Mouse (Mus musculus) limb, embryonic 14.5 days (tissue): ENCODE measurements at regions not wholly inside any gene's neighbourhood (a gene's known extent, or its start where the extent isn't known, plus 50 kb on each side); places are given as distances from the start of the nearest gene placed in this dataset.

Experiments
- ATAC-seq: fragments of 200-750 bp; cut with Nextera tagmentation; 2 replicates; pipeline ENCODE4 v1.8.0; 2017; ENCODE audit warnings: low read depth, moderate number of reproducible peaks, moderate TSS enrichment; ENCODE audit not compliant: low FRiP score
- DNase-seq: peaks from one replicate; pipeline ENCODE4 v3.0.0-alpha.2; 2015; ENCODE audit warnings: low spot score
- H3K27ac ChIP-seq: fragments of 300-500 bp; sonication (generic); replicated peaks from 2 replicates; pipeline ENCODE4 v1.5.1; 2014; ENCODE audit warnings: low read depth, mild to moderate bottlenecking, low read length, moderate library complexity, mixed read lengths
- H3K27me3 ChIP-seq: fragments of 300-500 bp; sonication (generic); 2 replicates; pipeline ENCODE4 v1.6.1; 2014; ENCODE audit warnings: low read length, mixed read lengths; ENCODE audit not compliant: control insufficient read depth, insufficient read depth
- H3K36me3 ChIP-seq: fragments of 300-500 bp; sonication (generic); 2 replicates; pipeline ENCODE4 v1.6.1; 2014; ENCODE audit warnings: mild to moderate bottlenecking, low read length, moderate library complexity, mixed read lengths; ENCODE audit not compliant: control insufficient read depth, insufficient read depth
- H3K4me1 ChIP-seq: fragments of 300-500 bp; sonication (generic); 2 replicates; pipeline ENCODE4 v1.6.1; 2014; ENCODE audit warnings: antibody characterized with exemption, low read length, mixed read lengths; ENCODE audit not compliant: control insufficient read depth, insufficient read depth
- H3K4me2 ChIP-seq: fragments of 300-500 bp; sonication (generic); replicated peaks from 2 replicates; pipeline ENCODE4 v1.6.1; 2014; ENCODE audit warnings: low read depth, mild to moderate bottlenecking, low read length, moderate library complexity; ENCODE audit not compliant: severe bottlenecking
- H3K4me3 ChIP-seq: fragments of 300-500 bp; sonication (generic); replicated peaks from 2 replicates; pipeline ENCODE4 v1.5.1; 2014; ENCODE audit warnings: low read length
- H3K9ac ChIP-seq: fragments of 300-500 bp; sonication (generic); 2 replicates; pipeline ENCODE4 v1.6.1; 2014; ENCODE audit warnings: mild to moderate bottlenecking, low read depth, low read length, moderate library complexity; ENCODE audit not compliant: severe bottlenecking
- H3K9me3 ChIP-seq: fragments of 300-500 bp; sonication (generic); 2 replicates; pipeline ENCODE4 v1.6.1; 2016; ENCODE audit warnings: low read length; ENCODE audit not compliant: control insufficient read depth
- POLR2A ChIP-seq: fragments of 200-500 bp; IDR thresholded peaks from 2 replicates; pipeline ENCODE4 v1.8.0; 2012; ENCODE audit warnings: inconsistent platforms, mild to moderate bottlenecking, moderate library complexity, borderline replicate concordance; ENCODE audit not compliant: insufficient read depth, insufficient read length; ENCODE audit errors: extremely low read depth
- WGBS: fragments of 180-500 bp; shearing (Covaris S2); extraction: QIAGEN DNeasy Blood & Tissue Kit; methylation state at CpG from one replicate; pipeline ENCODE4 v1.1.7; 2014; 5-methylcytosine and 5-hydroxymethylcytosine counted together

DNA sequence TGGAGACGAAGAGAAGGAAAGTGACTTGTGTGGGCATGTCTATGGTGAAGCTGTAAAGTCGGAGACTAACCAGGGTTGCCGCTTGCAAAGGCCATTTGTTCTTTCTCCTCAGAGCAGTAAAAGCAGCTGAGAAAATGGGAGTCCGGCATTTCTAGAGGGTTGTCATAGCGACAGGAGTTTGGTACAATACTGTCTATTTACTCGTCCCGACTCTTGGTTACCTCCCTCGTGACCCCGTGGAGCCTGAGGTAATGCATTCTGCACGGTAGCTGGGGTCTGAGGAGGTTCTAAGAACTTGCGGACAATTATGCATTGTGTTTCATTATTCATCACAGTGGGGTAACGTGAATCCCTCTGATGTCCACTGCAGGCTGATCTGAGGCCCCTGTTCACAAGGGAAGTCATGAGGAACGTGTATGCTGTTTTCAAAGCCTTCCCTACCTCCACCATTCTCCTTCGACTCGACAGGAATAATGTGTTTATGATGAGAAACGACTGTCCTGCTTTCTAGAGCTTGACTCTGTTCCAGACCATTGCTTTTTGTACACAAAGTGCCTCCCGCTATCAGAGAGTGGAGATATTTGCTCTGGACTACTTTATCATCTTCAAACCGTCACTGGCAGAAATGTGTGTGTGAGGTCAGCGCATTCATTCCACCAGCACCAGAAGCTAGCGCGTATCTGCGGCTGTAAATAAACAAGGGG is 55.1 kb upstream of the Ednrb start:
- Histone ChIP-seq H3K36me3 (no peaks in the 10 kb centered on the region), H3K4me3 (peak overlapping the region; percentile 22), H3K27me3 (no peaks in the 10 kb centered on the region), H3K4me1 (peaks cover 8% of the 10 kb centered on the region; the same call in 1 of the 2 replicates), H3K9me3 (no peaks in the 10 kb centered on the region), H3K4me2 (peak overlapping the region; percentile 49), H3K27ac (no peak overlapping the region), H3K9ac (no peak overlapping the region)
- DNase-seq = peak; percentile 49
- 22% methylated on average over 22 of the region's 22 CpGs for WGBS
- peak; percentile 79 for ATAC-seq
- no peak for TF ChIP-seq POLR2A

DNA sequence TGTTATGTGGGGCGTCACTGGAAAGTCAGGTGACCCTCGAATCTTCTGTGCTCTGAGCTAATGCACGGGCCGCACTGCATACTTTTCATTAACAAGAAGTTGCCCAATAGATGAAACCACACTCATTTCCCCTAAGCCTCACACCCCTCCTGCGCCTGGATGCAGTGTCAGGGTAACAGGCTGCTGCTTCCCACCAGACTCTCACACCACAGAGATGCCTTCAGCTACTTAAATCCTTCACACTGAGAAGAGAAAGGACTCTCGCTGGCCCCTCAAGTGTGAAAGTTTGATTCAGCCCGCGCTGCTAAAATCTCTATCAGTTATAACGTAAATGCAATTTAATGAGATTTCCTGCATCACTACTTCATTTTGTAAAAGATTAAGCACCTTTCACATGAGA is 54.5 kb upstream of the Ednrb start:
- ATAC-seq (no peak), DNase-seq (no peak)
- Histone ChIP-seq H3K9me3 (no peaks in the 10 kb centered on the region), H3K36me3 (no peaks in the 10 kb centered on the region), H3K9ac (peak overlapping the region; percentile 38; the same call in 1 of the 2 replicates), H3K27me3 (no peaks in the 10 kb centered on the region), H3K4me2 (peak overlapping the region; percentile 49), H3K4me3 (peak overlapping the region; percentile 22), H3K27ac (no peak overlapping the region; the same call in 1 of the 2 replicates), H3K4me1 (peaks cover 8% of the 10 kb centered on the region; the same call in 1 of the 2 replicates)
- 19% methylated on average over 9 of the region's 9 CpGs for WGBS
- no peak for TF ChIP-seq POLR2A

DNA sequence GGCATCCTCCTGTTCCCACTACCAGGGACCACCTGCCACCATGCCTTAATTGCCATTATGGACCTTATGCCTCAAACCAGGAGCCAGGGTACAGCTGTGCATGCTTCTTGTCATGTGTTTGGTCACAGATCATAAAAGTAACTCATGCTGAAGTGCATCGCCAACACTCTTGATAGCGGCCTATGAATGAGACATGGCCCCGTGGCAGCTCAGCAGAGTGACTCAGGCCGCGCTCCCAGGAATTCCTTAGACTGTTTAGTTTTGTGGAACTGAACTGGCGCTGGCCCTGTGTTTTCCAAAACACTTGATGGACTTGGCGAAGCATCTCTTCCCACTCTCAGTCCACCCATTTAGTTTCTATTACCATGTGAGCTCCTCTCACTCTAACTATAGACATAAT is 51.1 kb upstream of the Ednrb start:
- no peak for DNase-seq
- no peak overlapping the region for H3K9ac ChIP-seq
- H3K9me3 ChIP-seq = no peaks in the 10 kb centered on the region
- H3K36me3 ChIP-seq = no peaks in the 10 kb centered on the region
- no peak overlapping the region for H3K4me2 ChIP-seq
- WGBS = 88% methylated on average over 7 of the region's 7 CpGs
- H3K4me3 ChIP-seq = no peak overlapping the region
- H3K4me1 ChIP-seq = peaks cover 8% of the 10 kb centered on the region; the same call in 1 of the 2 replicates
- TF ChIP-seq POLR2A = no peak
- no peak for ATAC-seq
- H3K27me3 ChIP-seq = no peaks in the 10 kb centered on the region
- H3K27ac ChIP-seq = no peak overlapping the region
